Mouse (Mus musculus) ovary, adult 10 weeks (tissue): ENCODE measurements around the gene Clcn1. TPM values are rescaled to one million over a fixed set of nuclear protein-coding genes. Genes with fewer than 3 reads are reported as not detected.

Experiments
- polyA plus RNA-seq: library from polyadenylated mRNA; stranded (reverse); fragments of 350-450 nt; fragmentation: Illumina TruSeq; extraction: RNeasy Lipid Tissue Mini Kit (QIAGEN cat#74804); gene quantifications from one replicate; pipeline ENCODE4 v1.2.3, GENCODE M21; 2014

The Clcn1 gene
- 0.11 TPM for polyA plus RNA-seq

GRCm38 (mm10) chr6:42286448-42286847 is at the start of gene Clcn1:
Clcn1 (plus strand) TSS chr6:42286685.

DNA sequence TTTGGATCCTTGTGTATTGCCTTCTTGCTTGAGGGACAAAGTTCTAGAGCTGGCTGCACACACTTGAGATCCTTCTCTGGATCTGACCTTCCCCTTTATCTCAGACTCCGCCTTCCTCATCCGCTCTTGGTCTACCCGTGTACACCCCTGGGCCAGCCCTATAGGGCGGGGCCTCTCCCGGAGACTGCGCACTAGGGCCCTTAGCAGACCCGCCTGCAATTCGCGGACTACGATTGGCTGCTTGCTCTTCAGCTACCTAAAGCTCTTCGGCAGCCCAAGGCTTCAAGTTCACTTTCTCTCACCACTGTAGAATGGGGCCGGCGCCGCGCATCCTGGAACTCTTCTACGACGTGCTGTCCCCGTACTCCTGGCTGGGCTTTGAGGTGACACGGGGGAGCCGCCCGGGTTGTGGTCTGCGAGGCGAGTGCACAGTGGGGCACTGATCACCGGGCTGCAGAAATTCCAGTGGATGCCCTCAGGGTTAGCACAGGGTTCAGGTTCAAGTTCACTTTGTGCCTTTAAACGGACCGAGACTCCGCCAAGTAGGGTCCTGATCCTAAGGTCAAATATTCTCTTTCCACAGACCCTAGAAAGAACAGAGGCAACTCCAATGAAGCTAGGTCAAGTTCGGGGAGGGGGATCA is 40.7 kb upstream of the Clcn1 start, which contains the start of gene Gstk1:
Gene Gstk1, plus strand, starts transcription at position 225 of the 643 bp plus-strand sequence.

DNA sequence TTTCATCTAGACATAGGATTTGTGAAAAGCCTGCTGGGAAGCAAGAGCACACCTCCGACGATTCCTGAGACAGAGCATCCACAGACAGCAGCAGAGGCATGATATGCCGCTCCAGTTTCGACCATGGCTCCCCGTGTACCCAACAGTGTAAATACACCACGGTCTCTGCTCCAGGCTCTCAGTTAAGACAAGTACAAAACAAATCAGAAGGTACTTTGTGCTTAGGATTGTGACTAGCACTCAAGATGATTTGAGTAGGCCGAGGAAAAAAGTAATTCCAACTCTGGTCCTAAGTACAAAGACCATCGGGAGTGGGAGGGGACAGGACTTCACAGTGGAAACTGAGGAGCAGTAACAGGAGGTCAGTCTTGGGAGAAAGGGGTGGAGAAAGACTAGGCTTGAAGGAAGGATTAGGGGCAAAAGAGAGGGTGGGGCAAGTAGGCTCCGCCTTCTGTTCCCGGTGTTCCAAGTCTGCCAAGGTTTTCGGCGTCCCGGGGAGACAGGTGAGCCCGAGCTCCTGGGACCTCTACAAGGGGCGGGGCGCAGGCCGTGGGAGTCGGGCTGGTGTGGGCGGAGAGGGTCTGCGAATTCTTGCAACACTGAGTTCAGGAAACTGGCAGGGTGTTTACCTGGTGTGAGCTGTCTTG is 24.8 kb upstream of the Clcn1 start, which contains the start of gene Tmem139:
Gene Tmem139, plus strand, starts transcription at position 447 of the 647 bp plus-strand sequence.

GRCm38 (mm10) chr6:42264626-42265312 is 21.7 kb upstream of the Clcn1 start, which contains the start of gene Casp2:
Casp2 (plus strand) TSS chr6:42264985.

DNA sequence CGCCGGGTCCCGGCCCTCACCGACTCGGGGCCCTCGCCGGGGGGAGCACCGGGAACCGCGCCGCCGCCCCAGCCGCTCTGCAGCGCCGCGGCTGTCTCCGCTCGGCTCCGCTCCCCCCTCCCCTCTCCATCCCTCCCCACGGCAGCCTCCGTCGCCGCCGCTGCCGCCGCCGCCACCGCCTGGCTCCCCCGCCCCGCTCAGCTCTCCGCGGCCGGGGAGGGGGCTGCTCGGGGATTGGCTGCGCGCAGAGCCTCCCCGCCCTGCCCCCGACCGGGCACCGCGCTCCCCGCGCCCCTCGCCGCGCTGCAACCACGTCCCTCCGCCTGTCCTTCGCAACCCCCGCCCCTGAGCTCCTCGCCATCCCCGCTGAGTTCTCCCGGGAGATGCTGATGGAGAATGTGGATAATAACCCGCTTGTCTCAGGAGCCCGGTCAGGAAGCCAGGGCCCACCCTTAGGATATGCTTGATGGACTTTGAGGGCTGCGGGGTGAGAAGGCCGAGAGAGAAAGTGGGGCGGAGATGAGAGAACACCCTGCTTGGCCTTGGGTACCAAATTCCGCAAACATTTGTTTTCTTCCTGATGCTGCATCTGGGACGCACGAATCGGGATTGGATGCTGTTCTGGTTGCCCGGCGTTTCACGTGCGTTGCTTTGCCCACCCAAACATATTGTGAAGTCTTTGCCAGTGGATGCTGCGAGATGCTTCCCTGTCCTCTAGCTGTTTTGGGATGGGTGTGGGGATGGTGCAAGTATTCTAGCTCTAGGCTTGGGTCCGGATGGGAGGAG is 38.2 kb downstream of the Clcn1 start, which contains the start of gene Fam131b:
Gene Fam131b, minus strand, starts transcription at position 162 of the 786 bp plus-strand sequence.

GRCm38 (mm10) chr6:42349426-42350020 is 63.0 kb downstream of the Clcn1 start, which contains the start of gene Zyx:
Zyx (plus strand) TSS chr6:42349630.

Other genes starting within 250 kb of the Clcn1 start
- not detected for gene Sva, start 248.3 kb upstream of the Clcn1 start, polyA plus RNA-seq
- not detected for gene Tas2r139, start 145.7 kb upstream of the Clcn1 start, polyA plus RNA-seq
- not detected for gene Tas2r144, start 71.4 kb upstream of the Clcn1 start, polyA plus RNA-seq
- 17.2 TPM for gene Gstk1, start 40.8 kb upstream of the Clcn1 start, polyA plus RNA-seq
- gene Tmem139, start 24.7 kb upstream of the Clcn1 start, polyA plus RNA-seq, result 0.71 TPM
- gene Casp2, start 21.7 kb upstream of the Clcn1 start, polyA plus RNA-seq, result 72.2 TPM
- gene Fam131b, start 38.0 kb downstream of the Clcn1 start, polyA plus RNA-seq, result 0.11 TPM
- gene Zyx, start 62.9 kb downstream of the Clcn1 start, polyA plus RNA-seq, result 2.1 TPM
- 0.20 TPM for gene Epha1, start 86.6 kb downstream of the Clcn1 start, polyA plus RNA-seq
- not detected for gene Tas2r143, start 113.6 kb downstream of the Clcn1 start, polyA plus RNA-seq
- gene Tas2r135, start 118.7 kb downstream of the Clcn1 start, polyA plus RNA-seq, result not detected
- not detected for gene Tas2r126, start 147.8 kb downstream of the Clcn1 start, polyA plus RNA-seq
- gene Olfr458, start 178.5 kb downstream of the Clcn1 start, polyA plus RNA-seq, result not detected
- not detected for gene Olfr457, start 189.7 kb downstream of the Clcn1 start, polyA plus RNA-seq
- not detected for gene Olfr456, start 200.5 kb downstream of the Clcn1 start, polyA plus RNA-seq